Mouse (Mus musculus): Measurements from ENCODE around the gene Tef. TPM values are rescaled to one million over a fixed set of nuclear protein-coding genes. Genes with fewer than 3 reads are reported as not detected.

Gene Tef
- total and polyA plus RNA-seq, 2 experiments from 2014 or later: 30.4 to 64.1 TPM

DNA sequence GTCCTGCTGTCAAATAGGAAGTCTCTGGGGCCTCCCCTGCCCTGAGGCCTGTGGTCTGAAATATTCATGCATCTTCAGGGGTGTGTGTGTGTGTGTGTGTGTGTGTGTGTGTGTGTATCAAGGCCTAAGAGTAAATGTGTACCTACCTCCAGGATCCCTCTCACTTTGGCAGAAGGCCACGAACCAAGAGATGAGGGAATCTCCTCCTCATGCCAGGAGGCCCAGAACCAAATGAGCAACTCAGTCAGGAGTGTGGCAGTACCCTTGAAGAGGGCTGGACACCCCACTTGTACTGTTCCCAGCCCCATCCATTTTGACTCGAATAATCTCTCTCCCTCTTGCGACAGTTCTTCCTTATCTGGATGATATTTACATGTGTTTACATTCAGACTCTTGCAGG lies 30.0 kb downstream of the Tef start:
- no peak overlapping the region for H3K9ac ChIP-seq (replicated peaks; ENCODE audit: low read length)
- DNase-seq (ENCODE audit: low spot score) (no peak), ATAC-seq (no peak)
- TF ChIP-seq CTCF (IDR thresholded peaks at IDR 0.05; ENCODE audit: low read depth): no peak
- no peak overlapping the region for H3K4me3 ChIP-seq (ENCODE audit: low read length)
- WGBS: 75% methylated on average over 3 of the region's 3 CpGs
- H3K4me2 ChIP-seq (ENCODE audit: low read depth, low read length): no peak overlapping the region
- no peaks in the 10 kb centered on the region for H3K27me3 ChIP-seq (ENCODE audit: insufficient read depth, low read length)
- no peak overlapping the region for H3K27ac ChIP-seq
- H3K9me3 ChIP-seq (ENCODE audit: low read length): no peaks in the 10 kb centered on the region
- H3K36me3 ChIP-seq (ENCODE audit: insufficient read depth, low read length): peaks cover 5% of the 10 kb centered on the region; the same call in 1 of the 2 replicates
- H3K4me1 ChIP-seq (ENCODE audit: insufficient read depth, low read length): peaks cover 10% of the 10 kb centered on the region

DNA sequence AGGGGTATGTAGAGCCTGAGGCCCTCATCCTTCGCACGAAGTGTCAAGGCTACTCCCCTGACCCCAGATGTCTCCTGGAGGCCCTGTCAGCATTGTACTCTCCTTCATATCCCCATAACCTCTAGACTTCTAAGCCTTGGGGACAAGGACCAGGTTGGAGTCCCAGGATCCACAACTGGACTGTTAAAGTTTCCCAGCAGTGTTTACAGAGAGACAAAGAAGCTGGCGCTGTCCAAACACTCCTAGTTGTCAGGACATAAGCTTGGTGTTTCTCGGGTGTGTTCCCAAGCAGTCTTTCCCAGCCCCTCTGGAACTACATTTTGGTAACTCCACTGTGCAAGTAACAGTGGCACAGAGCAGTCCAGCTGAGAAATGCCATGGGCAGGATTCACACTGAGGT lies 31.3 kb downstream of the Tef start:
- ATAC-seq: no peak
- Histone ChIP-seq H3K27ac (no peak overlapping the region), H3K4me1 (ENCODE audit: insufficient read depth, low read length) (peaks cover 10% of the 10 kb centered on the region), H3K4me2 (ENCODE audit: low read depth, low read length) (no peak overlapping the region), H3K27me3 (ENCODE audit: insufficient read depth, low read length) (no peaks in the 10 kb centered on the region), H3K9me3 (ENCODE audit: low read length) (no peaks in the 10 kb centered on the region), H3K4me3 (ENCODE audit: low read length) (no peak overlapping the region), H3K9ac (replicated peaks; ENCODE audit: low read length) (no peak overlapping the region), H3K36me3 (ENCODE audit: insufficient read depth, low read length) (peaks cover 4% of the 10 kb centered on the region; the same call in 1 of the 2 replicates)
- no peak for TF ChIP-seq CTCF (IDR thresholded peaks at IDR 0.05; ENCODE audit: low read depth)
- WGBS: 79% methylated on average over 4 of the region's 4 CpGs
- DNase-seq (ENCODE audit: low spot score): no peak

DNA sequence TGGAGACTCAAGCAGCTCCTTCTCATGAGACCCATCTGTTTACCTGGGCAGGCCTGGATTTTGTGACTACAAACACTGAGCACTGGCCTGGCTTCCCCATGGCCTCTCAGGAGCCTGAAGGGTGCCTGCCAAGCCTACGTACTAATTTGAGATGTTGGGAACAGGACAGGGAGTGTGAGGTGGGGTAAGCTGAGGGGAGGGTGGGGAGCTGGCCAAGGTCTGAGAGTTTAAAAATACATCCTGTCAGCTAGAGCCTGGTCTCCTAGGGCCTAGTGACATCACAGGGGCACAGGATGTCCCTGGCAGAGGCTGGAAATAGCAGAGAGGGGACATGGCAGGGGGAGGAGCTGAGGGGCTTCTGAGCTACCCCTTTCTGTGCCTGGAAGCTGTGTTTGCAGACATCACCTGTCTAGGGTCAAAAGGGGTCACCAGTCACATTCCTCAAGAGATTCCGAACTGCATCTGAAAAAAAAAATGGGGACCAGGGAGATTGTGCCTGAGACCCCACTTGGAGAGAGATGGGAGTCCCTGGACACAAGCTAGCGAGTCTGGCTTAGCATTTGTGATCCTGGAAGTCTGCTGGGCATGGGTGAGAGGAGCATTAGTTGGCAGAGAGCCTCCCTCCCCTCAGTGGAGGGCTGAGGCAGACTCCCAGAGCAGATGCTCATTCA lies 32.1 kb downstream of the Tef start:
- Histone ChIP-seq H3K27ac (no peak overlapping the region), H3K9me3 (ENCODE audit: low read length) (no peaks in the 10 kb centered on the region), H3K4me1 (ENCODE audit: insufficient read depth, low read length) (peaks cover 12% of the 10 kb centered on the region), H3K36me3 (ENCODE audit: insufficient read depth, low read length) (no peaks in the 10 kb centered on the region), H3K4me3 (ENCODE audit: low read length) (no peak overlapping the region), H3K9ac (replicated peaks; ENCODE audit: low read length) (no peak overlapping the region), H3K27me3 (ENCODE audit: insufficient read depth, low read length) (no peaks in the 10 kb centered on the region), H3K4me2 (ENCODE audit: low read depth, low read length) (no peak overlapping the region)
- 48% methylated on average over 3 of the region's 3 CpGs for WGBS
- no peak for TF ChIP-seq CTCF (IDR thresholded peaks at IDR 0.05; ENCODE audit: low read depth)
- no peak for DNase-seq (ENCODE audit: low spot score)
- no peak for ATAC-seq

DNA sequence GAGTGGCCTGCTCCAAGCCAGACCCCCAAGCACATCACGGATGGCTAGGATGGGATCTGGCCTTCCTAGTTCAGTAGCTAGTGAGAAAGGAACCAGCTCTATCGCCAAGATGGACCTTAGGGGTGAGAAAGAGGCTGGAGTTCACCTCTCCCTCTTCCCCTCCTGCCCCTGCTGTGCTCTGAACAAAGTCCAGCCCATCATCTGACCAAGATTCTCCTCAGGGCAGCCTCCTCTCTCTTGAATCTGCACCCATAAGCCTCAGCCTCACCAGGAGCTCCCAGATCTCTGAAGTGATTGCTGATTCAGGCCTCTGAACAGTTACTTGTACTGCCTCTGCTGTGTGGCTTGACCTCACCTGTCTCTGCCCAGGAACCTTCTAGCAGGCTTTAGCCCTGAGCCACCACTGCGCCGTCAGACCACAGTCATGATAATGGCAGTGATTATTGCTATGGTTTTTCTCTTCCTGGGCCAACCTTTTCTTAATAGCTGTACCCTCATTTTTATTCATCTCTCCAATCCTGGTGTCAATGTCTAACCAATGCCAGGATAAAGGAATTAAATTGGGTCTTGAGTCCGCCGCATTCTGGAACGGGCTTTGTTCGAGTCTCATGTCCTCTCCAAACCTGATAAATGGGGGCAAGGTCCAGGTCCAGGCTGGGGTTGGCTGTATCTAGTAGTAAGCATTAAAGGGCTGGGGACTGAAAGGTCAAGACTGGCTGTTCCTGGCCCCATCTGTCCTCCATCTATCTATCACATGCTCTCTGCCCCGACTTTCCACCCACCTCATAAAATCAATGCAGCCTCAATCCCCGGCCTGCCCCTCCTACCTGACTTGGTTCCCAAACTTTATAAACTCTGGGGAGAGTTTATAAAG lies 33.0 kb downstream of the Tef start:
- WGBS: 73% methylated on average over 10 of the region's 10 CpGs
- ATAC-seq: no peak

DNA sequence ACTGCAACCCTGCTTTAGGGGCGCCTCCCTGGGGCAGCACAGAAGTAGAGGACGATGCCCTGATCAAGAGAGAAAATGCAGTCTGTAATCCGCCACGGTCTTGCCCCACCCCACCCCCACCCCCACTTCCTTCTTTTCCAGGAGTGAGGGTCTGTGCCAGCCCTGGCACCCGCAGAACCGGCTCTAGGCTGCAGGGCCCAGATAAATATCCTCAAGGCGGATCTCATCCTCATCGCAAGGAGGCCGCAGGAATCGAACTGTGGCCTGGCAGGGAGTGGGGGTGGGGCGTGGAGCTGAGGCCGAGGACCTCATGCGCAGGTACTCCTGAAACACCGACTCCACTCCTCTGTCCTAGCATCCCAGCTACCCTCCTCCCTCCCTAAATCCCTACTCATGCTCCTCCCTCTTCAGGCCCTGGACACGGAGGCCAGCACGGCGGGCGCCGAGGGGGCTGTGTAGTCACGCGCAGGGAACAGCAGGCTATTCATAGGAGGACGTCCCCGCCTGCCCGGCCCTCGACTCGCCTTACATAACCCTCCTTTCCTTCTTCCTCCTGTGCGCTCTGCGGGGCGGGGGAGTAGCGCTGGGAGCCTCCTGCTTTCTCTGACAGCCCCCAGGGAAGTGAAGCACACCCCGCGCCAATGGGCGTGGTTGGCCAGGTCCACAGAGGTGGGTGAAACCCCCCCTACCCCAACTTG lies 34.1 kb downstream of the Tef start:
- DNase-seq (ENCODE audit: low spot score): peak; percentile 68
- Histone ChIP-seq H3K4me2 (ENCODE audit: low read depth, low read length) (peak overlapping the region; percentile 45), H3K4me3 (ENCODE audit: low read length) (peak overlapping the region; percentile 15; the same call in 1 of the 2 replicates), H3K4me1 (ENCODE audit: insufficient read depth, low read length) (peaks cover 12% of the 10 kb centered on the region), H3K9ac (replicated peaks; ENCODE audit: low read length) (peak overlapping the region; percentile 9; the same call in 1 of the 2 replicates), H3K27me3 (ENCODE audit: insufficient read depth, low read length) (no peaks in the 10 kb centered on the region), H3K9me3 (ENCODE audit: low read length) (no peaks in the 10 kb centered on the region), H3K36me3 (ENCODE audit: insufficient read depth, low read length) (no peaks in the 10 kb centered on the region), H3K27ac (peak overlapping the region; percentile 41; the same call in 1 of the 2 replicates)
- WGBS: 5% methylated on average over 32 of the region's 33 CpGs
- peak; percentile 58; the same call in 1 of the 2 replicates for ATAC-seq
- TF ChIP-seq CTCF (IDR thresholded peaks at IDR 0.05; ENCODE audit: low read depth): no peak

More for the DNA sequence above, 33.0 kb downstream of the Tef start:
- DNase-seq (ENCODE audit: low spot score): no peak
- Histone ChIP-seq H3K27me3 (ENCODE audit: insufficient read depth, low read length) (no peaks in the 10 kb centered on the region), H3K9me3 (ENCODE audit: low read length) (no peaks in the 10 kb centered on the region), H3K36me3 (ENCODE audit: insufficient read depth, low read length) (no peaks in the 10 kb centered on the region), H3K4me2 (ENCODE audit: low read depth, low read length) (no peak overlapping the region), H3K27ac (no peak overlapping the region), H3K4me1 (ENCODE audit: insufficient read depth, low read length) (peaks cover 12% of the 10 kb centered on the region), H3K9ac (replicated peaks; ENCODE audit: low read length) (no peak overlapping the region), H3K4me3 (ENCODE audit: low read length) (no peak overlapping the region)
- no peak for TF ChIP-seq CTCF (IDR thresholded peaks at IDR 0.05; ENCODE audit: low read depth)

All from hindbrain, postnatal 0 days (tissue).